Mouse (Mus musculus): Measurements from ENCODE around the gene Catip. TPM values are rescaled to one million over a fixed set of nuclear protein-coding genes. Genes with fewer than 3 reads are reported as not detected.

Catip gene
- polyA plus RNA-seq, 1 experiment, result not detected

DNA sequence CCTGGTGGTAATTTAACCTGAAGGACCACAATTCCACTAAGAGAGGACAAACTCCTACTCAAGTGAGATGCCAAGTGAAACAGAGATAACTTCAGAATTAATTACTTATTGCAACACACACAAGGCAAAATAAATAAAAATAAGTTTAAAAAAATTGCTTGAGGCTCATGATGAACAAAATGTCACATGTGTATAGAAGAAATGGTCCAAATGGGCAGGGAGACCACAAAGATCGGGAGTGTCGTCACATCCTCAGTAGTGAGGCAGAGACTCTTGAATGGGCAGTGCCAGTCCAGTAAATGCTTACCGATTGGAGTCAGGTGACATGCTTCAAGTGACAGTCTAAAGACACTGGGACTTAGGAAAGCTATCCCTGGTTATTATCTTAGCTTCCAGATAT, 38.6 kb downstream of the Catip start:
- H3K27ac ChIP-seq (ENCODE audit: control insufficient read depth, insufficient read depth, low read depth, low read length, poor library complexity), result no peak overlapping the region
- no peak overlapping the region for H3K4me3 ChIP-seq (replicated peaks; ENCODE audit: control insufficient read depth, low read depth, low read length)
- no peak for TF ChIP-seq CTCF (IDR thresholded peaks at IDR 0.05; ENCODE audit: control insufficient read depth, insufficient read depth, low read length)
- no peak for TF ChIP-seq POLR2A (IDR thresholded peaks at IDR 0.05; ENCODE audit: borderline replicate concordance, control insufficient read depth, low read depth, low read length)
- no peaks in the 10 kb centered on the region for H3K4me1 ChIP-seq (ENCODE audit: control insufficient read depth, insufficient read depth, low read length)
- WGBS, result 65% methylated on average over 3 of the region's 3 CpGs

DNA sequence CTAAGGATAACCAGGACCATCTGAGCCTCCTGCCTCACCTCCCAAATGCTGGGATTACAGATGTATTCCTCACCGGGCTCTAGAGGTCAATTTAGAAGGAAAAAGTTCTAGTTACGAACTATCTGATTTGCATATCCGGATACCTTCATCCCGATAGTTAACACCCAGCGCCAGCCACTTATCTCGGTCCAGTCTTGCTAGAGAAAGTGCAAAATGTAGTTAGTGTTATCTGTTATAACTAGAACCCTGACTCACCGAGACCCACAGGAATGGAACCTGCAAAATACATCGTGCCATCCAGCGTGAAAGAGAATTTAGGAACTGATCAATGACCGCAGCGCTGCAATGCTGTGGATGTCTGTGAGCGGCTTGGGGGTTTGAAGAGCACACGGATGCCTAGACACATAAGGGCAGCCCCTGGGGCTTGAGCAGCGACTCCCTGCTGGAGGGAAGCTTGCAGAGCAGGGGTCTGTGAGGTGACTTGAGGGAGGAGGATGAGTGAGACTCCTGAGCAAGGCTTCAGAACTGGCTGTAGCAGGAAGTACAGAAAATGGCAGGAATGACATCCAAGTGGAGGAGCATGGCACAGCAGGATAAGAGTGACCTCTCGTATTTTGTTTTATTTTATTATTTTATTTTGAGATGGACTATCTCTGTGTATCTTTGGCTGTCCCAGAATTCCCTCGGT, 39.3 kb downstream of the Catip start:
- Histone ChIP-seq H3K4me3 (replicated peaks; ENCODE audit: control insufficient read depth, low read depth, low read length) (no peak overlapping the region), H3K27ac (ENCODE audit: control insufficient read depth, insufficient read depth, low read depth, low read length, poor library complexity) (no peak overlapping the region)
- 64% methylated on average over 16 of the region's 16 CpGs for WGBS

DNA sequence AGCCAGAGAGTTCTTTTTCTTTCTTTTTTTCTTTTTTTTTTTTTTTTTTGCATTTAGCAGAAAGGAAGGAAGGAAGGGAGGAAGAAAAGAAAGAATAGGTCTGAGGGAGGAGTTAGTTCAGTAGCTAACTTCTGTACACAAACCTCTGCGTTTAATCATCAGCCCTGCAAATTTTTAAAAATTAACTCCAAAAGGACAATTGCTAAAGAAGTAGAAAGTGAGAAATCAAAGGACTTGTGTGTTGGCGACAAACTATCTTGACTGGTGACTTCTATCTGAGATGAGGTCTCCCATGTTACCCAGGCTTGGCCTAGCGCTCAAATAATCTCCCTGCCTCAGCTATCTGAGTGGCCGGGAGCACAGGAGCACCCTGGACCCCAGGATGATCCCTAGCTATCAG, 42.3 kb downstream of the Catip start:
- 85% methylated on average over 4 of the region's 4 CpGs for WGBS
- H3K4me3 ChIP-seq (replicated peaks; ENCODE audit: control insufficient read depth, low read depth, low read length), result no peak overlapping the region
- H3K27ac ChIP-seq (ENCODE audit: control insufficient read depth, insufficient read depth, low read depth, low read length, poor library complexity), result no peak overlapping the region
- TF ChIP-seq CTCF (IDR thresholded peaks at IDR 0.05; ENCODE audit: control insufficient read depth, insufficient read depth, low read length), result no peak
- TF ChIP-seq POLR2A (IDR thresholded peaks at IDR 0.05; ENCODE audit: borderline replicate concordance, control insufficient read depth, low read depth, low read length), result no peak
- H3K4me1 ChIP-seq (ENCODE audit: control insufficient read depth, insufficient read depth, low read length), result no peaks in the 10 kb centered on the region

More for the DNA sequence above, 39.3 kb downstream of the Catip start:
- TF ChIP-seq POLR2A (IDR thresholded peaks at IDR 0.05; ENCODE audit: borderline replicate concordance, control insufficient read depth, low read depth, low read length) (no peak), CTCF (IDR thresholded peaks at IDR 0.05; ENCODE audit: control insufficient read depth, insufficient read depth, low read length) (no peak)
- no peaks in the 10 kb centered on the region for H3K4me1 ChIP-seq (ENCODE audit: control insufficient read depth, insufficient read depth, low read length)

DNA sequence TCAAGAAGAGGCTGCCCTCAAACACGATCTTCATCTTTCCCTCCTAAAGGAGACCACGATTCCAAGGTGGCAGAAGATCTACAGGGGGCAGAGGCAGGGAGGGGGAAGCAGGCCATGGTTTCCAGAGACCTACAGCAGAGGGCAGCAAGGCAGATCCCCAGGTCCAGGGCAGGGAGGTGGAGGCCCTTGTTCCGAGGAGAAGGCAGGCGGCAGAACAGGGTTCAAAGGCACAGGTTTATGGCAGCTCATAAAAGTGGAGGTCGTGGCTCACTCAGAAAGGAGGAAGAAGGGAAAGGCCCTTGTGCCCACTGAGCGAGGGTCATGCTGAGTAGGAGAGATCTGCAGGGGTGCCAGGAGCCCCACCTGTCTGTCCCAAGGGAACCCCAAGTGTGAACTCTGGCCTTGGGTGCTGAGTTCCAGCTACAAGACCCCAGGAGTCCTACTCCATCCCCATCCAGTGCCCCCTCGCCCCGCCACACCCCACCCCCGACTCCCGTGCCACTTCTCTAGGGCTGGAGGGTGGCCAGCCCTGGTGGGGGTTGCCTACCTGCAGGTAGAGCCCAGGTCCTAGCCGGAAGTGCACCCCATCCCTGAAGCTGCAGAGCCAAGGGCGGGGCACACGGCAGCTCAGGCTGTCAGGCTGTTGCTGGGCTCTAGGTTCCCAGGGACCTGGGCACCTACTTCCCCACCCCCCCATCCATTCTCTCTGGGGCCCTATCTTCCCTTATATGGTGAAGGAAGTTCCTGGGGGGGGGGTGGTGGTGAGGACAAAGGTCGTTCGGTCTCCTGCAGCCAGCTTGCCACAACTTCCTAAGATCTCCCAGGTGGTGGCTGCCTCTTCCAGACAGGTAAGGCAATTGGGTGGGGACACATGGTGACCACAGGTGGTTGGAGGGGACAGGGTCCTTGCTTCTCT, 46.9 kb downstream of the Catip start, which contains the start of gene Vil1:
Gene Vil1 (plus strand): TSS at position 788 of the 916 bp plus-strand sequence.
- TF ChIP-seq CTCF (IDR thresholded peaks at IDR 0.05; ENCODE audit: control insufficient read depth, insufficient read depth, low read length) (no peak), POLR2A (IDR thresholded peaks at IDR 0.05; ENCODE audit: borderline replicate concordance, control insufficient read depth, low read depth, low read length) (no peak)
- WGBS, result 55% methylated on average over 15 of the region's 15 CpGs
- Histone ChIP-seq H3K4me1 (ENCODE audit: control insufficient read depth, insufficient read depth, low read length) (no peaks in the 10 kb centered on the region), H3K27ac (ENCODE audit: control insufficient read depth, insufficient read depth, low read depth, low read length, poor library complexity) (no peak within 1 kb of the TSS), H3K4me3 (replicated peaks; ENCODE audit: control insufficient read depth, low read depth, low read length) (no peak within 1 kb of the TSS)

DNA sequence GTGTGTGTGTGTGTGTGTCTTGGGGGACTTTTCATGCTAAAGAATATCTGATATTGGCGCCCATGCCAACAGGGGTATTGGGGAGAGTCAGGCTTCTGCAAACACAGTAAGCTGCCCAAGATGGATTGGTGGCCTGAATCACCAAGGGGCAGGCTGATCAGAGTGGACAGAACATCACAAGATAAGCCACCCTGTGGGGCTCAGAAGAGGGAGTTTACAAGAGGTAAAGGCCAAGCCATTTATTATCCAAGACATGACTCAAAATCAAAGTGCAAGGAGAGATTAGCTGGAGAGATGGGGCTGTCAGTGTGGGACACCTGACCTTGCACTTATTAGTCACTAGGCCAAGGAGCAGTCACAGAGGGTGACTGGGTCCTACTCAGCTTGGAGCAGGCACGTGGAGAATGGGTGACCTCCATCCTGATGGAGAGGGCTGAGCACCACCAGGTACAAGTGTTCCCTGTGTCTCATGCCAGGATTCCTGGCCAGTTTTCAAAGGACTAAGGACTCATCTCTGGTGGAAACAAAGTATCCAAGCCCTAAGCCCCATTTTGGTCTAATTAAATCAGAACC, 49.9 kb downstream of the Catip start:
- 75% methylated on average over 2 of the region's 2 CpGs for WGBS
- TF ChIP-seq POLR2A (IDR thresholded peaks at IDR 0.05; ENCODE audit: borderline replicate concordance, control insufficient read depth, low read depth, low read length) (no peak), CTCF (IDR thresholded peaks at IDR 0.05; ENCODE audit: control insufficient read depth, insufficient read depth, low read length) (no peak)
- Histone ChIP-seq H3K27ac (ENCODE audit: control insufficient read depth, insufficient read depth, low read depth, low read length, poor library complexity) (no peak overlapping the region), H3K4me3 (replicated peaks; ENCODE audit: control insufficient read depth, low read depth, low read length) (no peak overlapping the region), H3K4me1 (ENCODE audit: control insufficient read depth, insufficient read depth, low read length) (no peaks in the 10 kb centered on the region)

DNA sequence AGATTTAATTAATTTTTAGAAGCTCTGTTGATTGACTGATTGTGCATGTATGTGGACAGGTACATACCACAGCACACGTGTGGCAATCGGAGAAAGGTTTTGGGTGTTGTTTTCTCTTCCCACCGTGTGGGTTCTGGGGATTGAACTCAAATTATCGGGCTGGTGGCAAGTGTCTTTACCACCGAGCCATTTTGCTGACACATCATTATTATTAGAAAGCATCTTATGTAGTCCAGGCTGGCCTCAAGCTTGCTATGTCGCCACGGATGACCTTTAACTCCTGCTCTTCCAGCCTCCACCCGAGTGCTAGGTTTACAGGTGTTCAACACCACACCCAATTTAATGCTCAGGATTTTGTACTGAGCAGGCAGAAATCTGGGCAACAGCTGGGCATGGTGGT, 50.8 kb downstream of the Catip start:
- WGBS, result 82% methylated on average over 8 of the region's 8 CpGs
- no peak overlapping the region for H3K4me3 ChIP-seq (replicated peaks; ENCODE audit: control insufficient read depth, low read depth, low read length)
- no peak overlapping the region for H3K27ac ChIP-seq (ENCODE audit: control insufficient read depth, insufficient read depth, low read depth, low read length, poor library complexity)
- no peaks in the 10 kb centered on the region for H3K4me1 ChIP-seq (ENCODE audit: control insufficient read depth, insufficient read depth, low read length)
- TF ChIP-seq POLR2A (IDR thresholded peaks at IDR 0.05; ENCODE audit: borderline replicate concordance, control insufficient read depth, low read depth, low read length), result no peak
- no peak for TF ChIP-seq CTCF (IDR thresholded peaks at IDR 0.05; ENCODE audit: control insufficient read depth, insufficient read depth, low read length)

DNA sequence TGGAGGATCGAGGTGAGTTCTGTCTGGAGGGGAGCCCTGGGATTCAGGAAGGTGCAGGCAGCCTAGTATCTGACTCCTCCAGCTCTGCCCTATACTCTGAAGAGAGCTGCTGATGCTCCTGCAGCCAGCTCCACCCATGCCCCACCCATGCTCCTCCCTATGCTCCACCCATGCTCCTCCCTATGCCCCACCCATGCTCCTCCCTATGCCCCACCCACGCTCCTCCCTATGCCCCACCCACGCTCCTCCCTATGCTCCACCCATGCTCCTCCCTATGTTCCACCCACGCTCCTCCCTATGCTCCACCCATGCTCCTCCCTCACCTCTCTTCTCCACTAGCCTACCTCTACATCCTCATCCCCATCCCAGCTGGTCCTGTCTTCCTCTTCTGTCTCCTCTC, 53.2 kb downstream of the Catip start:
- H3K4me3 ChIP-seq (replicated peaks; ENCODE audit: control insufficient read depth, low read depth, low read length), result no peak overlapping the region
- H3K4me1 ChIP-seq (ENCODE audit: control insufficient read depth, insufficient read depth, low read length), result no peaks in the 10 kb centered on the region
- TF ChIP-seq CTCF (IDR thresholded peaks at IDR 0.05; ENCODE audit: control insufficient read depth, insufficient read depth, low read length) (no peak), POLR2A (IDR thresholded peaks at IDR 0.05; ENCODE audit: borderline replicate concordance, control insufficient read depth, low read depth, low read length) (no peak)
- H3K27ac ChIP-seq (ENCODE audit: control insufficient read depth, insufficient read depth, low read depth, low read length, poor library complexity), result no peak overlapping the region
- WGBS, result 58% methylated on average over 4 of the region's 4 CpGs

Other genes starting within 250 kb of the Catip start
- 26.4 and 26.5 TPM in 2 replicates for gene Tns1, start 237.7 kb upstream of the Catip start, polyA plus RNA-seq (2011; ENCODE audit: insufficient read depth, insufficient read length, low replicate concordance, missing spikeins)
- gene Rufy4, start 236.6 kb upstream of the Catip start, polyA plus RNA-seq (2011; ENCODE audit: insufficient read depth, insufficient read length, low replicate concordance, missing spikeins), result 1.1 and 2.6 TPM in 2 replicates
- 5.0 and 26.1 TPM in 2 replicates for gene Cxcr2, start 208.1 kb upstream of the Catip start, polyA plus RNA-seq (2011; ENCODE audit: insufficient read depth, insufficient read length, low replicate concordance, missing spikeins)
- gene Cxcr1, start 167.5 kb upstream of the Catip start, polyA plus RNA-seq (2011; ENCODE audit: insufficient read depth, insufficient read length, low replicate concordance, missing spikeins), result 2.7 TPM in 1 of 2 replicates, not detected in the other
- gene Arpc2, start 126.0 kb upstream of the Catip start, polyA plus RNA-seq (2011; ENCODE audit: insufficient read depth, insufficient read length, low replicate concordance, missing spikeins), result 95.9 and 150 TPM in 2 replicates
- not detected in 2 replicates for gene Gpbar1, start 83.6 kb upstream of the Catip start, polyA plus RNA-seq (2011; ENCODE audit: insufficient read depth, insufficient read length, low replicate concordance, missing spikeins)
- gene Aamp, start 77.4 kb upstream of the Catip start, polyA plus RNA-seq (2011; ENCODE audit: insufficient read depth, insufficient read length, low replicate concordance, missing spikeins), result 56.2 and 76.6 TPM in 2 replicates
- 7.3 and 28.8 TPM in 2 replicates for gene Pnkd, start 77.2 kb upstream of the Catip start, polyA plus RNA-seq (2011; ENCODE audit: insufficient read depth, insufficient read length, low replicate concordance, missing spikeins)
- 6.7 and 15.6 TPM in 2 replicates for gene Tmbim1, start 56.5 kb upstream of the Catip start, polyA plus RNA-seq (2011; ENCODE audit: insufficient read depth, insufficient read length, low replicate concordance, missing spikeins)
- gene Slc11a1, start 13.1 kb downstream of the Catip start, polyA plus RNA-seq (2011; ENCODE audit: insufficient read depth, insufficient read length, low replicate concordance, missing spikeins), result 10.8 and 16.9 TPM in 2 replicates
- gene Ctdsp1, start 29.4 kb downstream of the Catip start, polyA plus RNA-seq (2011; ENCODE audit: insufficient read depth, insufficient read length, low replicate concordance, missing spikeins), result 40.0 and 65.3 TPM in 2 replicates
- gene Vil1, start 47.3 kb downstream of the Catip start, polyA plus RNA-seq (2011; ENCODE audit: insufficient read depth, insufficient read length, low replicate concordance, missing spikeins), result not detected in 2 replicates
- 27.4 and 27.5 TPM in 2 replicates for gene Cnot9, start 143.9 kb downstream of the Catip start, polyA plus RNA-seq (2011; ENCODE audit: insufficient read depth, insufficient read length, low replicate concordance, missing spikeins)
- not detected in 2 replicates for gene Plcd4, start 180.8 kb downstream of the Catip start, polyA plus RNA-seq (2011; ENCODE audit: insufficient read depth, insufficient read length, low replicate concordance, missing spikeins)
- gene Usp37, start 182.2 kb downstream of the Catip start, polyA plus RNA-seq (2011; ENCODE audit: insufficient read depth, insufficient read length, low replicate concordance, missing spikeins), result 8.7 and 10.1 TPM in 2 replicates
- 6.8 and 12.0 TPM in 2 replicates for gene Zfp142, start 226.1 kb downstream of the Catip start, polyA plus RNA-seq (2011; ENCODE audit: insufficient read depth, insufficient read length, low replicate concordance, missing spikeins)
- 5.7 and 7.8 TPM in 2 replicates for gene Bcs1l, start 226.2 kb downstream of the Catip start, polyA plus RNA-seq (2011; ENCODE audit: insufficient read depth, insufficient read length, low replicate concordance, missing spikeins)
- gene Rnf25, start 239.3 kb downstream of the Catip start, polyA plus RNA-seq (2011; ENCODE audit: insufficient read depth, insufficient read length, low replicate concordance, missing spikeins), result 22.5 and 33.6 TPM in 2 replicates
- gene Stk36, start 239.3 kb downstream of the Catip start, polyA plus RNA-seq (2011; ENCODE audit: insufficient read depth, insufficient read length, low replicate concordance, missing spikeins), result 0.70 and 1.6 TPM in 2 replicates